In genomic region chr16:12083082-12083481, GRCm38 (mm10) we compare ENCODE assay signal across 24 mouse cellular contexts.
"Had no signal": no experiment of that assay in that cellular context is flagged by ENCODE, and none has a peak within 500 bp of the region (broad histone marks: within the 10 kb centered on the region; RNA-seq: fewer than 3 reads in every experiment).

No protein-coding gene starts in this region.

- H3K27ac ChIP-seq: heart, adult 2 months; heart, embryonic 10.5 days; hindbrain, embryonic 13.5 days; hindbrain, embryonic 15.5 days; hindbrain, postnatal 0 days; kidney, embryonic 15.5 days; kidney, postnatal 0 days; limb, embryonic 13.5 days; limb, embryonic 15.5 days; liver, embryonic 14.5 days had no signal

- ATAC-seq: forebrain, postnatal 0 days; hindbrain, postnatal 0 days; intestine, embryonic 16.5 days had no signal

- H3K36me3 ChIP-seq: heart, embryonic 10.5 days; hindbrain, embryonic 13.5 days; hindbrain, embryonic 15.5 days; kidney, embryonic 15.5 days; limb, embryonic 13.5 days; limb, embryonic 15.5 days had no signal

- H3K4me3 ChIP-seq: heart, adult 2 months; heart, embryonic 10.5 days; hindbrain, embryonic 13.5 days; hindbrain, embryonic 15.5 days; kidney, embryonic 15.5 days; limb, embryonic 13.5 days; limb, embryonic 15.5 days had no signal

- H3K9me3 ChIP-seq: heart, embryonic 10.5 days; hindbrain, embryonic 13.5 days; hindbrain, embryonic 15.5 days; kidney, embryonic 15.5 days; limb, embryonic 13.5 days; limb, embryonic 15.5 days had no signal

- H3K4me1 ChIP-seq: heart, embryonic 10.5 days; hindbrain, embryonic 13.5 days; hindbrain, embryonic 15.5 days; kidney, embryonic 15.5 days; limb, embryonic 13.5 days; limb, embryonic 15.5 days had no signal

- H3K9ac ChIP-seq: forebrain, postnatal 0 days; hindbrain, embryonic 13.5 days; hindbrain, embryonic 15.5 days; kidney, embryonic 15.5 days; limb, embryonic 13.5 days; limb, embryonic 15.5 days; liver, embryonic 14.5 days had no signal

- H3K27me3 ChIP-seq: hindbrain, embryonic 13.5 days; hindbrain, embryonic 15.5 days; kidney, embryonic 15.5 days; limb, embryonic 13.5 days; limb, embryonic 15.5 days had no signal

- H3K4me2 ChIP-seq: hindbrain, embryonic 13.5 days; hindbrain, embryonic 15.5 days; kidney, embryonic 15.5 days; limb, embryonic 13.5 days; limb, embryonic 15.5 days had no signal

- DNase-seq: forebrain, postnatal 0 days; gastrocnemius, postnatal 14 days; gastrocnemius, postnatal 36 days; heart, adult 11 months; heart, adult 2 months; heart, postnatal 10 days; heart, postnatal 36 days; kidney, adult 11 months; kidney, adult 2 months; kidney, adult 9 months; kidney, postnatal 14 days; kidney, postnatal 36 days; layer of hippocampus, postnatal 36 days; left cerebral cortex, postnatal 4 days had no signal
